Mouse (Mus musculus) liver, adult 2 months (tissue): ENCODE data around the gene Hcls1. TPM values are rescaled to one million over a fixed set of nuclear protein-coding genes. Genes with fewer than 3 reads are reported as not detected.

Experiments
- DNase-seq: peaks from one replicate; pipeline ENCODE4 v3.0.0-alpha.2; 2011; ENCODE audit warnings: low read depth, low spot score; ENCODE audit errors: extremely low read depth
- H3K27ac ChIP-seq: fragments of 200-500 bp; replicated peaks from 2 replicates; pipeline ENCODE4 v1.5.1; 2012; ENCODE audit warnings: low read depth, mild to moderate bottlenecking, control low read depth, inconsistent platforms, low read length; ENCODE audit not compliant: insufficient read depth
- H3K27me3 ChIP-seq: fragments of 200-500 bp; 2 replicates; pipeline ENCODE4 v1.6.1; 2012; ENCODE audit warnings: mild to moderate bottlenecking, moderate library complexity, low read length, inconsistent platforms; ENCODE audit not compliant: control insufficient read depth, insufficient read depth
- H3K36me3 ChIP-seq: fragments of 200-500 bp; 2 replicates; pipeline ENCODE4 v1.6.1; 2012; ENCODE audit warnings: low read length, inconsistent platforms; ENCODE audit not compliant: control insufficient read depth, insufficient read depth
- H3K4me1 ChIP-seq: fragments of 200-500 bp; 2 replicates; pipeline ENCODE4 v1.6.1; 2011; ENCODE audit warnings: low read length; ENCODE audit not compliant: control insufficient read depth, insufficient read depth
- H3K4me3 ChIP-seq: fragments of 200-500 bp; 2 replicates; pipeline ENCODE4 v1.5.1; 2011; ENCODE audit warnings: low read depth, mild to moderate bottlenecking, control low read depth, low read length, moderate library complexity; ENCODE audit not compliant: insufficient read depth
- H3K79me2 ChIP-seq: fragments of 200-500 bp; 2 replicates; pipeline ENCODE4 v1.6.1; 2012; ENCODE audit warnings: inconsistent platforms, mild to moderate bottlenecking, low read length, moderate library complexity; ENCODE audit not compliant: control insufficient read depth, insufficient read depth
- H3K9ac ChIP-seq: fragments of 200-500 bp; 2 replicates; pipeline ENCODE4 v1.6.1; 2012; ENCODE audit warnings: low read depth, mild to moderate bottlenecking, control low read depth, inconsistent platforms, low read length
- CTCF ChIP-seq: fragments of 200-500 bp; IDR thresholded peaks from 2 replicates; pipeline ENCODE4 v1.5.1; 2011; ENCODE audit warnings: low read depth, low read length, control low read depth
- POLR2A ChIP-seq: fragments of 200-500 bp; IDR thresholded peaks from 2 replicates; pipeline ENCODE4 v1.6.1; 2011; ENCODE audit warnings: low read length, control low read depth; ENCODE audit not compliant: insufficient read depth; ENCODE audit errors: extremely low read depth
- WGBS: fragments of 180-500 bp; shearing (Covaris S2); methylation state at CpG from one replicate; pipeline ENCODE4 v1.1.7; 2018; 5-methylcytosine and 5-hydroxymethylcytosine counted together
- polyA plus RNA-seq: library from polyadenylated mRNA; depleted of rRNA; stranded (reverse); fragments of >200 nt; gene quantifications from 2 replicates; pipeline ENCODE4 v1.2.3, GENCODE M21; 2012
- total RNA-seq: library from RNA; depleted of rRNA; stranded (reverse); fragments of >200 nt; gene quantifications from 2 replicates; pipeline ENCODE4 v1.2.3, GENCODE M21; 2014

Hcls1 gene
- total and polyA plus RNA-seq, 2 experiments: 4.8 to 5.1 TPM

GRCm38 (mm10) chr16:36931381-36931780, 3.4 kb upstream of the Hcls1 start:
- Histone ChIP-seq H3K4me1 (peaks cover 4% of the 10 kb centered on the region; the same call in 1 of the 2 replicates), H3K27ac (no peak overlapping the region), H3K79me2 (no peaks in the 10 kb centered on the region), H3K9ac (no peak overlapping the region), H3K27me3 (no peaks in the 10 kb centered on the region), H3K4me3 (no peak overlapping the region), H3K36me3 (peaks cover 47% of the 10 kb centered on the region)
- TF ChIP-seq POLR2A (no peak), CTCF (no peak)
- no peak for DNase-seq
- 97% methylated on average over 10 of the region's 10 CpGs for WGBS

GRCm38 (mm10) chr16:36931976-36932375, 2.8 kb upstream of the Hcls1 start:
- 93% methylated on average over 3 of the region's 3 CpGs for WGBS
- Histone ChIP-seq H3K27ac (no peak overlapping the region), H3K9ac (no peak overlapping the region), H3K36me3 (peaks cover 42% of the 10 kb centered on the region), H3K4me1 (peaks cover 4% of the 10 kb centered on the region; the same call in 1 of the 2 replicates), H3K27me3 (no peaks in the 10 kb centered on the region), H3K4me3 (no peak overlapping the region), H3K79me2 (no peaks in the 10 kb centered on the region)
- no peak for TF ChIP-seq POLR2A
- TF ChIP-seq CTCF: no peak
- DNase-seq: no peak

GRCm38 (mm10) chr16:36932546-36932945, 2.2 kb upstream of the Hcls1 start:
- Histone ChIP-seq H3K36me3 (peaks cover 36% of the 10 kb centered on the region), H3K27ac (no peak overlapping the region), H3K27me3 (no peaks in the 10 kb centered on the region), H3K4me3 (no peak overlapping the region), H3K9ac (no peak overlapping the region), H3K4me1 (peaks cover 4% of the 10 kb centered on the region; the same call in 1 of the 2 replicates), H3K79me2 (no peaks in the 10 kb centered on the region)
- DNase-seq: no peak
- WGBS: 96% methylated on average over 6 of the region's 6 CpGs
- TF ChIP-seq POLR2A: no peak
- TF ChIP-seq CTCF: no peak

- Histone ChIP-seq H3K9ac (no peak overlapping the region), H3K79me2 (no peaks in the 10 kb centered on the region), H3K4me3 (no peak overlapping the region), H3K27ac (peak overlapping the region; percentile 26; the same call in 1 of the 2 replicates), H3K4me1 (peaks cover 4% of the 10 kb centered on the region; the same call in 1 of the 2 replicates), H3K27me3 (no peaks in the 10 kb centered on the region), H3K36me3 (peaks cover 21% of the 10 kb centered on the region)
- TF ChIP-seq POLR2A (no peak), CTCF (no peak)
- DNase-seq: peak; percentile 85
- WGBS: 61% methylated on average over 6 of the region's 6 CpGs
Observed at GRCm38 (mm10) chr16:36934131-36934840, 497 bp upstream of the Hcls1 start.

- H3K9ac ChIP-seq: no peak overlapping the region
- H3K4me3 ChIP-seq: no peak overlapping the region
- peaks cover 13% of the 10 kb centered on the region for H3K36me3 ChIP-seq
- peaks cover 4% of the 10 kb centered on the region; the same call in 1 of the 2 replicates for H3K4me1 ChIP-seq
- H3K27ac ChIP-seq: 0 out of 2 replicates have a peak overlapping the region, but pooled peaks have one; percentile 28
- TF ChIP-seq CTCF: no peak
- TF ChIP-seq POLR2A: no peak
- 81% methylated on average over 3 of the region's 3 CpGs for WGBS
- H3K79me2 ChIP-seq: no peaks in the 10 kb centered on the region
- no peaks in the 10 kb centered on the region for H3K27me3 ChIP-seq
- no peak for DNase-seq
Observed at GRCm38 (mm10) chr16:36935814-36936213, 1.0 kb downstream of the Hcls1 start.
